Mouse (Mus musculus): ENCODE results near the gene Capn13. TPM values are rescaled to one million over a fixed set of nuclear protein-coding genes. Genes with fewer than 3 reads are reported as not detected.
A peak's percentile ranks its signal among the peaks of the same experiment; 100 is the strongest.

Gene Capn13
- polyA plus RNA-seq, 1 experiment from 2014 or later: not detected

DNA sequence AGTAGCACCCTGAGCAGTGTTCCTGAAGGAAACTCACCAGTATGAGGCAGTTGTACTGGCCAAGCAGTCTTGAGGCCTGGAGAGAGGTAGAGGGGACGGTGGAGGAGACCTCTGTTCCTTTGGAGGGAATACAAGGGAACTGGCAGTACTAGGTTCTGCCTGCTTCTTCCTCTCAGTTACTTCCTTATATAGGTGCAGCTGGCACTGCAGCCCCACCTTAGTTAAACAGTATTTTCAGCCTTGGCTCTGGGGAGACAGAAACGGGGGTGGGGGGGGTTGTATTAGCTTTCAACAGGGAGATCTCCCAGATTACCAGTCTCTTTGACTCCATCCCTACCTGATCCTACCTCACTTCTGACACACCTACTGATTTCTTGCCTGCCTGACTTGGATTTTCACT, 1.5 kb downstream of the Capn13 start:
- WGBS: 57% methylated on average over 2 of the region's 2 CpGs

DNA sequence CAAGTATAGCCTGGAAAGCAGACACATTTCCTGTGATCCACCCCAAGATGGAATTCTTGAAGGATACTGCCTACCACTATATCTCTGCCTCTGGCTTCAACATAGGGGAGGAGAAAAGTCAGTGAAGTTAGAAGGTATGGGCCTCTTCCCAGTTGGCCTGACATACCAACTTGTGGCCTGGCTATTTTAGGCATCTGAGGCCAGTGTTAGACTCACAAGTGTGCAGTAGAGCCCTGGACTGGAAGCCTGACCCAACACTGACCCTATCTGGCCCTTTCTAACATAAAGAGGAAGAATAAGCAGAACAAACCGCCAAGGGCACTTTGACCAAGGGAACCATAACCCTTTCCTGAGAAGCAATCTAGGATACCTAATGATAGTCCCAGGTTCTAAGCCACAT, 7.3 kb downstream of the Capn13 start:
- WGBS: 74% methylated on average over 1 of the region's 1 CpGs
- Histone ChIP-seq H3K4me2 (ENCODE audit: low read length) (no peak overlapping the region), H3K4me1 (ENCODE audit: control insufficient read depth, insufficient read depth, low read length) (peaks cover 8% of the 10 kb centered on the region; the same call in 1 of the 2 replicates), H3K27me3 (replicated peaks; ENCODE audit: control insufficient read depth, insufficient read depth, low read length) (no peaks in the 10 kb centered on the region), H3K4me3 (ENCODE audit: low read depth, low read length) (no peak overlapping the region), H3K36me3 (ENCODE audit: control insufficient read depth, insufficient read depth, low read length) (no peaks in the 10 kb centered on the region), H3K9me3 (replicated peaks; ENCODE audit: control insufficient read depth, low read length) (no peaks in the 10 kb centered on the region), H3K27ac (ENCODE audit: low read depth, low read length) (no peak overlapping the region), H3K9ac (ENCODE audit: low read length) (no peak overlapping the region)
- ATAC-seq (no peak), DNase-seq (ENCODE audit: low spot score) (no peak)

More for the DNA sequence above, 1.5 kb downstream of the Capn13 start:
- Histone ChIP-seq H3K36me3 (ENCODE audit: control insufficient read depth, insufficient read depth, low read length) (no peaks in the 10 kb centered on the region), H3K27ac (ENCODE audit: low read depth, low read length) (no peak overlapping the region), H3K27me3 (replicated peaks; ENCODE audit: control insufficient read depth, insufficient read depth, low read length) (no peaks in the 10 kb centered on the region), H3K4me3 (ENCODE audit: low read depth, low read length) (no peak overlapping the region), H3K9ac (ENCODE audit: low read length) (no peak overlapping the region), H3K4me2 (ENCODE audit: low read length) (no peak overlapping the region), H3K4me1 (ENCODE audit: control insufficient read depth, insufficient read depth, low read length) (no peaks in the 10 kb centered on the region), H3K9me3 (replicated peaks; ENCODE audit: control insufficient read depth, low read length) (no peaks in the 10 kb centered on the region)
- no peak for DNase-seq (ENCODE audit: low spot score)
- ATAC-seq: no peak

DNA sequence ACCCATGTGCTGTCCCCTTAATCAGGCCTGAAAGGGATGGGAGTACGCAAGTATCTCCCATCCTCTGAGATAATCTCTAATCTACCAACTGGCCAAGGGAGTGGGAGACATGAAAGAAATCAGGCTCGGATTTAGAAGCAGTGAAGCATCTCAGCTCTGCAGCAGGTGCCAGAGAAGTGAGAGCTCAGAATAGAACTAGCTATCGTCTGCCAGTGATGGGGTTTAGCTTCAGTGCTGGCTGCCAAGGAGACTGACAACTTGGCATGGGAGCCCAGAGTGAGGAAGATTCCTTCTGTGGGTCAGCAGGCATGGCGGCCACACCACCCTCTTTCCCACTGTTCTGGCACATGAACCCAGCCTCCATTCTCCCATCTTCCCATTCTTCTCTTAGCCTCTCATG, 8.9 kb downstream of the Capn13 start:
- no peak overlapping the region for H3K27ac ChIP-seq (ENCODE audit: low read depth, low read length)
- H3K9me3 ChIP-seq (replicated peaks; ENCODE audit: control insufficient read depth, low read length): no peaks in the 10 kb centered on the region
- DNase-seq (ENCODE audit: low spot score) (peak; percentile 36), ATAC-seq (peak; percentile 47; the same call in 1 of the 2 replicates)
- H3K9ac ChIP-seq (ENCODE audit: low read length): no peak overlapping the region
- peaks cover 8% of the 10 kb centered on the region; the same call in 1 of the 2 replicates for H3K4me1 ChIP-seq (ENCODE audit: control insufficient read depth, insufficient read depth, low read length)
- 57% methylated on average over 4 of the region's 4 CpGs for WGBS
- H3K4me3 ChIP-seq (ENCODE audit: low read depth, low read length): no peak overlapping the region
- no peak overlapping the region for H3K4me2 ChIP-seq (ENCODE audit: low read length)
- no peaks in the 10 kb centered on the region for H3K36me3 ChIP-seq (ENCODE audit: control insufficient read depth, insufficient read depth, low read length)
- no peaks in the 10 kb centered on the region for H3K27me3 ChIP-seq (replicated peaks; ENCODE audit: control insufficient read depth, insufficient read depth, low read length)

DNA sequence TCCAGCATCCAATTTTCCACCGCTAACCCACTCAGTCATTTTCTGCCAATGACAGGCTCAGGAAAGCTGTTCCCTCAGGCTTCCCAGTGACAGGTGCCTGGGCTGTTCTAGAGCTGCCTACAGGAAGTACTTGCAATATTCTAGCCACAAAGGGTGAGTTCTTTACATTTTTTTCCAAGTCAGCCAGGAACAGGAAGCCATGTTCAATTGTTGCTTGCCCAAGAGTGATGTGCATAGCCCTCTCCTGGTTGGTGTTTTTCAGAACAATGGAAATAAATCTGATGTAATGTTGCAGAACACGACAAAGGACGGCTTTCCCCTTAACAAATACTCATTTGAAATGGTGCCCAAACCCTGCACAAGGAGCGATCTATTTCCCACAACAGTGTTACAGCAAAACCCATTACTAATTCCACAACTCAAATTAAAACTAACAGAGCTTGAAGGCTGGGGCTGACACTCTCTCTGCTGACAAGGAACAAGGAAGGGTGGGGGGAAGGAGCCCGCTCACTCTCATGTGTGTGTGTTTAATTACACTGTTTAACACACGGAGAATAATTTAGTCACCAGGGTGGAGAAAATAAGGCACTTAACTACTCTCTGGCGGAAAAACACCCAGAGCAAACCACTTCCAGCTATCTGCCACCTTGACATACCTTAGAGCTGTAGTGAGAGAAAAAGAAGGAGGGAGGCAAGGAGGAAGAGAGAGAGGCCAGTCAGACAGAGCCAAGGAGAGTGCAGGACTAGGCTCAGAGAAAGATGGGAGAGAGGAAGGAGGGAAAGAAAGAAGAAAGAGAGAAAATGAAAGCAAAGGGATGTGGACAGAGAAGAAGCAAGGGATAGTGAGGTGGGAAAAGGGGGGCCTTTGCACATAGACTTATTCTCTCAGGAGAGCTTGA, 10.2 kb downstream of the Capn13 start:
- WGBS: 27% methylated on average over 7 of the region's 7 CpGs
- H3K27me3 ChIP-seq (replicated peaks; ENCODE audit: control insufficient read depth, insufficient read depth, low read length): no peaks in the 10 kb centered on the region
- H3K4me1 ChIP-seq (ENCODE audit: control insufficient read depth, insufficient read depth, low read length): peaks cover 8% of the 10 kb centered on the region; the same call in 1 of the 2 replicates
- no peaks in the 10 kb centered on the region for H3K36me3 ChIP-seq (ENCODE audit: control insufficient read depth, insufficient read depth, low read length)
- 0 out of 2 replicates have a peak overlapping the region, but pooled peaks have one; percentile 6 for H3K27ac ChIP-seq (ENCODE audit: low read depth, low read length)
- H3K9ac ChIP-seq (ENCODE audit: low read length): no peak overlapping the region
- no peak overlapping the region for H3K4me3 ChIP-seq (ENCODE audit: low read depth, low read length)
- ATAC-seq (peak; percentile 82), DNase-seq (ENCODE audit: low spot score) (peak; percentile 68)
- no peak overlapping the region for H3K4me2 ChIP-seq (ENCODE audit: low read length)
- H3K9me3 ChIP-seq (replicated peaks; ENCODE audit: control insufficient read depth, low read length): no peaks in the 10 kb centered on the region

DNA sequence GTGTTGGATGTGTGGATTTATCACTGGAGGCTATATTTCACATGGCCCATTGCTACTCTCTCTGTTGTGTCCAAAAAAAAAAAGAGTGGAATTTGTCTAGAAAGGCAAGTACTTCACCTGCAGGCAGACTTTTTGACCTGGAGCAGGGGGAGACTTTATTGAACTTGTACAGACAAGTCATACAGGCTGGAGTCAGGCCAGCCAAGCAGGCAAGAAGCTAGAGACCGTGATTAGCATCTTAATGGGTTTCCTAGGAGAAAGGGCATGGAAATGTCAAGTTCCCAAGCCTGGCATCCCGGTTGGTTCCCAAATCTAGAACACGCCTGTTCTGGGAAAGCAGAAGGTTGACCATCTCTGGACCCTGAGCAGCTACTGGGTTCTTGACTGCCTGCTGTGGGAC, 11.3 kb downstream of the Capn13 start:
- Histone ChIP-seq H3K9ac (ENCODE audit: low read length) (no peak overlapping the region), H3K4me3 (ENCODE audit: low read depth, low read length) (no peak overlapping the region), H3K27ac (ENCODE audit: low read depth, low read length) (no peak overlapping the region), H3K9me3 (replicated peaks; ENCODE audit: control insufficient read depth, low read length) (no peaks in the 10 kb centered on the region), H3K36me3 (ENCODE audit: control insufficient read depth, insufficient read depth, low read length) (no peaks in the 10 kb centered on the region), H3K4me2 (ENCODE audit: low read length) (no peak overlapping the region), H3K27me3 (replicated peaks; ENCODE audit: control insufficient read depth, insufficient read depth, low read length) (no peaks in the 10 kb centered on the region), H3K4me1 (ENCODE audit: control insufficient read depth, insufficient read depth, low read length) (peaks cover 8% of the 10 kb centered on the region; the same call in 1 of the 2 replicates)
- ATAC-seq: no peak
- DNase-seq (ENCODE audit: low spot score): no peak
- 71% methylated on average over 3 of the region's 3 CpGs for WGBS

DNA sequence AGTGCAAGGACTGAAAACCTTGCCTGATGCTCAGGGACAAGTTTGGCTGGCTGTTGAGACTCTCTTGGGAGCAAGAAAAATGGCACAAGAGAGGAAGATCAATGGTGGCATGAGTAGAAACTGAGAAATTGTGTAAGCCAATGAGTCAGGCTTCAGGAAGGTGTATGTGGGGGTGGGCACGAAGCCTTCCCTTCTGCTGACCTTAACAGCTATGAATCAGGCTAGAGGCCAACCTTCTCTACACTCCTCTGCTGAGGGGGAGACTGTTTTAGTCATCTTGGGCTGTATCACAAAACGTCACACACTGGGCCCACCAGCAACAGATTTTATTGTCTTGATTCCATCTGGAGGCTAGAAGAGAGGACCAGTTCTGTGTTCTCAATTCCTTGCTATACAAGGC, 14.1 kb downstream of the Capn13 start:
- no peak for ATAC-seq
- H3K9me3 ChIP-seq (replicated peaks; ENCODE audit: control insufficient read depth, low read length): no peaks in the 10 kb centered on the region
- H3K4me2 ChIP-seq (ENCODE audit: low read length): no peak overlapping the region

DNA sequence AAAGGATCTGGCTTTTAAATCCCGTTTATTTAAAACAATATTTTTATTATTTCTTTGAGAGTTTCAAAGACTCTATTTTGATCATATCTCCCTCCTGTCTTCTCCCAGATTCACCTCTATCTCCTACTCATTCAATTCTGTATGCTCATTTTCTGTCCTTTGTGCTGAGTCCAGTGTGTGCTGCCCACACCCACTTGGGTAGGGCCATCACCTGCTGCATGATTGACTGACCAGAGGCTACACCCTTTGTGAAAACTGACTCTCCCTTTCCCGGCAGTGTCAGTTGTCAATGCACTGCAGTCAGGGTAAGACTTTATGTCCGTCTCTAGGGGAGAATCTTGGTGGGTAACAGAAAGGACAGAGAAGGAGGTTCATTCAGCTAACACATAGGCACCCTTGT, 14.7 kb downstream of the Capn13 start:
- Histone ChIP-seq H3K9me3 (replicated peaks; ENCODE audit: control insufficient read depth, low read length) (no peaks in the 10 kb centered on the region), H3K27ac (ENCODE audit: low read depth, low read length) (no peak overlapping the region), H3K36me3 (ENCODE audit: control insufficient read depth, insufficient read depth, low read length) (no peaks in the 10 kb centered on the region), H3K4me2 (ENCODE audit: low read length) (no peak overlapping the region), H3K9ac (ENCODE audit: low read length) (no peak overlapping the region), H3K4me3 (ENCODE audit: low read depth, low read length) (no peak overlapping the region), H3K27me3 (replicated peaks; ENCODE audit: control insufficient read depth, insufficient read depth, low read length) (no peaks in the 10 kb centered on the region), H3K4me1 (ENCODE audit: control insufficient read depth, insufficient read depth, low read length) (peaks cover 8% of the 10 kb centered on the region; the same call in 1 of the 2 replicates)
- DNase-seq (ENCODE audit: low spot score) (no peak), ATAC-seq (no peak)
- WGBS: 85% methylated on average over 3 of the region's 3 CpGs

More for the DNA sequence above, 14.1 kb downstream of the Capn13 start:
- no peaks in the 10 kb centered on the region for H3K27me3 ChIP-seq (replicated peaks; ENCODE audit: control insufficient read depth, insufficient read depth, low read length)
- H3K9ac ChIP-seq (ENCODE audit: low read length): no peak overlapping the region
- H3K4me1 ChIP-seq (ENCODE audit: control insufficient read depth, insufficient read depth, low read length): peaks cover 8% of the 10 kb centered on the region; the same call in 1 of the 2 replicates
- DNase-seq (ENCODE audit: low spot score): no peak
- no peak overlapping the region for H3K4me3 ChIP-seq (ENCODE audit: low read depth, low read length)
- H3K27ac ChIP-seq (ENCODE audit: low read depth, low read length): no peak overlapping the region
- 80% methylated on average over 2 of the region's 2 CpGs for whole genome bisulfite sequencing
- H3K36me3 ChIP-seq (ENCODE audit: control insufficient read depth, insufficient read depth, low read length): no peaks in the 10 kb centered on the region

DNA sequence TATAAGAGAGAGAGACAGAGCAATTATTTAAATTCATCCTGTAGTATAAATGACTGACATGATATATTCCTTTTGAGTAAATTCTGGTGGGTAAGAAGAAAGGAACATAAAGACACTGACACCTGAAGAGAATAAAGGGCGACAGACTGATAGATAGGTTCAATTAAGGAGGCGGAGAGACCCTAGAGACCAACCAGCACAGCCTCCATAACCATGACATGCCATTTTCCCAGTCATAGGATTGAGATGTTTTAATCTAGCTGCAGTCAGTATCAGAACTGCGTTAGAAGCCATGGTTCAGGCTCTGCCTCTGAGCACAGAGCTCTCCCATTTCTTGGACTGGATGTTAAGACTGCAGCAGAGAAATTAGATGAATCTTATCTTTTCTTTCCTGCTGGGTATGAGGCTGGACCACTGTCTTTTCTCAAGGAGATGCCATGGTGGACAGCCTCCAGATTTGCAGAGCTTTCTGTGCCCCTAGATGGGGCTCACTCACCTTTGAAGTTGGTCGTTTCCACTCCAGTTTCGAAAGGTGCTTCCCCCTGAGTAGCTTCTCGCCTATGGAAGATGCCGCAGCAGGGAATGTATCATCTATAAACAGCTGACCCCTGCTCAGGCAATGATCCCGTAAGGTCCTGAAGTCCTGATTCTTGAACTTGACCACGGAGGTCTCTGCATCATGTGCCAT, 18.2 kb downstream of the Capn13 start:
- no peaks in the 10 kb centered on the region for H3K9me3 ChIP-seq (replicated peaks; ENCODE audit: control insufficient read depth, low read length)
- H3K36me3 ChIP-seq (ENCODE audit: control insufficient read depth, insufficient read depth, low read length): no peaks in the 10 kb centered on the region
- H3K27me3 ChIP-seq (replicated peaks; ENCODE audit: control insufficient read depth, insufficient read depth, low read length): no peaks in the 10 kb centered on the region
- H3K4me3 ChIP-seq (ENCODE audit: low read depth, low read length): no peak overlapping the region
- no peak overlapping the region for H3K9ac ChIP-seq (ENCODE audit: low read length)
- H3K4me2 ChIP-seq (ENCODE audit: low read length): no peak overlapping the region
- ATAC-seq: no peak
- H3K4me1 ChIP-seq (ENCODE audit: control insufficient read depth, insufficient read depth, low read length): no peaks in the 10 kb centered on the region
- H3K27ac ChIP-seq (ENCODE audit: low read depth, low read length): no peak overlapping the region
- 82% methylated on average over 9 of the region's 9 CpGs for WGBS
- DNase-seq (ENCODE audit: low spot score): no peak

DNA sequence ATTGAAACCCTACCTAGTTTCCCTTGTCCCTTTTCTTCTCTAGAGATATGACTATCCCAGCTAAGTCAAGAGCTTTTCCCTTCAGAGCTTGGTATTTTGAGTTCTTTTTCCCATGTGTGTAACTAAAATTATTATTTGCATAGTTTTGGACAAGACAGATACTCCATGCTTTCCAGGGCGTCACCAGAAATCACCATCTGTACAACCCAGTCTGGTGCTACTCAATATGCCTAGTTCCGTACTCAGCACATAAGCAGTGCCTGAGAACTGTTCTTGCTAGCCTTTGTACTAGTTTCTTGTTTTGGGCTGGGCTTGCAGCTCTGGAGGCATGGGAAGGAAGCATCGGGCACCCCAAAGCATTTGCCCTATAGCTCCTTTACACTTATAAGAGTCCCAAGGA, 19.0 kb downstream of the Capn13 start:
- no peaks in the 10 kb centered on the region for H3K9me3 ChIP-seq (replicated peaks; ENCODE audit: control insufficient read depth, low read length)
- WGBS: 94% methylated on average over 3 of the region's 3 CpGs
- H3K9ac ChIP-seq (ENCODE audit: low read length): no peak overlapping the region
- no peak overlapping the region for H3K4me2 ChIP-seq (ENCODE audit: low read length)
- DNase-seq (ENCODE audit: low spot score) (no peak), ATAC-seq (no peak)
- no peaks in the 10 kb centered on the region for H3K27me3 ChIP-seq (replicated peaks; ENCODE audit: control insufficient read depth, insufficient read depth, low read length)
- no peak overlapping the region for H3K4me3 ChIP-seq (ENCODE audit: low read depth, low read length)
- no peaks in the 10 kb centered on the region for H3K4me1 ChIP-seq (ENCODE audit: control insufficient read depth, insufficient read depth, low read length)
- H3K27ac ChIP-seq (ENCODE audit: low read depth, low read length): no peak overlapping the region
- H3K36me3 ChIP-seq (ENCODE audit: control insufficient read depth, insufficient read depth, low read length): no peaks in the 10 kb centered on the region

All from forebrain, embryonic 14.5 days (tissue).